Mouse (Mus musculus): ENCODE measurements around the gene 1700012B07Rik. TPM values are rescaled to one million over a fixed set of nuclear protein-coding genes. Genes with fewer than 3 reads are reported as not detected.

1700012B07Rik gene
- total RNA-seq, 1 experiment from 2014 or later = not detected

GRCm38 (mm10) chr11:109770185-109770584 lies 57.7 kb downstream of the 1700012B07Rik start:
- ATAC-seq (replicated peaks; ENCODE audit: insufficient number of reproducible peaks, low FRiP score, low TSS enrichment, poor library complexity, severe bottlenecking) = no peak

GRCm38 (mm10) chr11:109769091-109769490 lies 58.8 kb downstream of the 1700012B07Rik start:
- no peak for ATAC-seq (replicated peaks; ENCODE audit: insufficient number of reproducible peaks, low FRiP score, low TSS enrichment, poor library complexity, severe bottlenecking)

DNA sequence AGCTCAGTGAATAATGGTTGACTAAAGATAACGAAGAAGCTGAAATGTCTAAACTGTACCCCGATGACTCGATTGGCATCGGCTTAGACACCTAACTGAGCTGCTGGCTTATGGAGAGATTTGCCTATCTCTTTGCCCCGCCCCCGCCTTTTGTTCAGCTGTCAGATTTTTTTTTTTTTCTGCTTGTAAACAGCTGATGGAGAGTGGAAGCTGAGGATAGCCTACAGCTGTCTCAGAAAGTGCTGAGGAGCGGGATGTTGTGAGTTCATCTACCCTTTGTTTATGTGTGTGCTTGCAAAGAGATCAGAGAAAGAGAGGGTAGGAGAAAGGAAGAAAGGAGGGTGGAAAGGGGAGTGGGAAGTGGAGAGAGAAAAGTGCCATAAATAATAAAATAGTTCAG lies 67.8 kb downstream of the 1700012B07Rik start:
- ATAC-seq (replicated peaks; ENCODE audit: insufficient number of reproducible peaks, low FRiP score, low TSS enrichment, poor library complexity, severe bottlenecking) = no peak

GRCm38 (mm10) chr11:109758616-109759215 lies 69.1 kb downstream of the 1700012B07Rik start:
- no peak for ATAC-seq (replicated peaks; ENCODE audit: insufficient number of reproducible peaks, low FRiP score, low TSS enrichment, poor library complexity, severe bottlenecking)

GRCm38 (mm10) chr11:109754105-109754602 lies 73.7 kb downstream of the 1700012B07Rik start:
- no peak for ATAC-seq (replicated peaks; ENCODE audit: insufficient number of reproducible peaks, low FRiP score, low TSS enrichment, poor library complexity, severe bottlenecking)

DNA sequence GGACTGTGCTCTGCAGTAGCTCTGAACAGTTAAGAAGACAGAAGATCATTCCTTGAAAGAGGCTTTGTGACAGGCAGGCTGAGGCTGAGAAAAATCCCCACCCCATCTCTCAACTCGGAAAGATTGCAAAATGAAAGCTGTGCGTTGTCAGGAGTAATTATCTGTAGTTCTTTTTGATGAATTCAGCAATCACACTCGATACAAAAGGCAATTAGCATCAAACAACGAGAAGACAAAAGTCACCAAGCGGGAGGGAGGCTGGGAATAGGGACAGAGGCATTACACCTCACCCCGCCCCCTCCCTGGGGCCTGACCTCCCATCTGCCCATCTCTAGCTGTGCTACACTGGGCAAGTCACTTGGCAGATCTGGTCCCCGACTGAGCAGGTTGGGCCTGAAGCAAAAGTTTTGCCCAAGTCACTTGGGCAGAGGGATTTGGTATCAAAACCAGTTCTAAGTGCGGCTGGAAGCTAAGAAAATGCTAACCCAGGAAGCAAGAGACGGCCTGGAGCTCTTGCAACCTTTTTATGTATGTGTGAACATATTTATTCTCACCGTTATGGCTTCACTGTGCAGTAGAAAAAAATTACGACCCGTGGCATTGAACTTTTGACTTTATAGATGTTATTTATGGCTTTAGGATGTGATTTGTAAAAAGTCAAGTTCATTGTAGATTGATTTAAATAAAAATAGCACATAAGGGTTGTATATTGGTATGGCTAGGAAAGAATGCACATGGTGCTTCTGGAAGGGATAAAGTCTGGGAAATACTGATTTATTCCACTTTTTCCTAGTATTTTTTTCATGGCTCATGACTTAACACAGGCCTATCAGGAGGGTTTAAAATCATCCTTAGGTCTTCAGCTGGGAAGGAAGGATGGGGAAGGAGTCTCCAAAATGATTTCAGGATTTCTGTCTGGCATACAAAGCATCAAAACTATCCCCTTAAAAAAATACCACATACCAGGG lies 75.9 kb downstream of the 1700012B07Rik start:
- no peak for ATAC-seq (replicated peaks; ENCODE audit: insufficient number of reproducible peaks, low FRiP score, low TSS enrichment, poor library complexity, severe bottlenecking)

DNA sequence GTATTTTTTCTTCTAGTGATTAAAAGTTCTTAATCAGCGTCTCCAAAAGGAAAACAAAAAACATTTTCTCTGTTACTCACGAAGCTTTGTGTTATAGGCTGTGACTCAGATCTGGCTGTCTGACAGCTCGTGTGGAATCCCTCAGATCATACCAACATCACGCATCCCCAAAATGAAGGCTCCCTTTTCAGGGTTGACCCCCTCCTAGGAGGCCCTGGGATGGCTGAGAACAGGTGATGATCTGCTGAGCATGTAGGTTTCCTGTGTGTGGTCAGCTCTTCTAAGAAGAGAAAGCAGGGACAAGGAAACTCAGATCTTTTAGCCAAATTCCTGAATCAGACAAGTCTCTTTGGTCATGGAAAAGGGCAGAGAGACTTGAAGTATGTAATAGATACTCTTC lies 82.6 kb downstream of the 1700012B07Rik start:
- no peak for ATAC-seq (replicated peaks; ENCODE audit: insufficient number of reproducible peaks, low FRiP score, low TSS enrichment, poor library complexity, severe bottlenecking)

- no peak for ATAC-seq (replicated peaks; ENCODE audit: insufficient number of reproducible peaks, low FRiP score, low TSS enrichment, poor library complexity, severe bottlenecking)
Observed at GRCm38 (mm10) chr11:109737967-109738366, 89.9 kb downstream of the 1700012B07Rik start.

Other genes starting within 250 kb of the 1700012B07Rik start
- 1.5 to 4.0 TPM (median 1.9 TPM) in 3 replicates for gene Wipi1, start 216.1 kb downstream of the 1700012B07Rik start, total RNA-seq (2017)
- gene Prkar1a, start 178.6 kb downstream of the 1700012B07Rik start, total RNA-seq (2017) = 124 to 194 TPM (median 167 TPM) in 3 replicates
- 2.3 to 8.6 TPM (median 3.2 TPM) in 3 replicates for gene Fam20a, start 105.8 kb downstream of the 1700012B07Rik start, total RNA-seq (2017)
- 0.19 to 0.48 TPM (median 0.32 TPM) in 3 replicates for gene Abca8b, start 167.8 kb upstream of the 1700012B07Rik start, total RNA-seq (2017)

All from monocyte, adult 5-6 weeks (primary cell).